Mouse (Mus musculus) liver, postnatal 0 days (tissue): ENCODE measurements around the gene Pla2g7. TPM values are rescaled to one million over a fixed set of nuclear protein-coding genes. Genes with fewer than 3 reads are reported as not detected.

Experiments
- ATAC-seq: fragments of 200-750 bp; cut with Nextera tagmentation; 2 replicates; pipeline ENCODE4 v1.8.0; 2017; ENCODE audit warnings: mild to moderate bottlenecking, moderate library complexity
- DNase-seq: peaks from one replicate; pipeline ENCODE4 v3.0.0-alpha.2; 2016
- H3K27ac ChIP-seq: fragments of 300-500 bp; sonication (generic); 2 replicates; pipeline ENCODE4 v1.5.1; 2014; ENCODE audit warnings: antibody characterized with exemption, moderate library complexity, mild to moderate bottlenecking, low read depth
- H3K27me3 ChIP-seq: fragments of 300-500 bp; sonication (generic); 2 replicates; pipeline ENCODE4 v1.6.1; 2014; ENCODE audit warnings: low read length, control low read depth, mixed read lengths; ENCODE audit not compliant: insufficient read depth
- H3K36me3 ChIP-seq: fragments of 300-500 bp; sonication (generic); replicated peaks from 2 replicates; pipeline ENCODE4 v1.6.1; 2014; ENCODE audit warnings: mild to moderate bottlenecking, control low read depth, low read length, moderate library complexity, mixed read lengths; ENCODE audit not compliant: insufficient read depth
- H3K4me1 ChIP-seq: fragments of 300-500 bp; sonication (generic); 2 replicates; pipeline ENCODE4 v1.6.1; 2014; ENCODE audit warnings: antibody characterized with exemption, mild to moderate bottlenecking, control low read depth; ENCODE audit not compliant: insufficient read depth
- H3K4me2 ChIP-seq: fragments of 300-500 bp; sonication (generic); 2 replicates; pipeline ENCODE4 v1.6.1; 2014; ENCODE audit warnings: low read depth, mild to moderate bottlenecking, low read length, moderate library complexity, mixed read lengths
- H3K4me3 ChIP-seq: fragments of 300-500 bp; sonication (generic); 2 replicates; pipeline ENCODE4 v1.5.1; 2014; ENCODE audit warnings: low read depth, low read length
- H3K9ac ChIP-seq: fragments of 300-500 bp; sonication (generic); replicated peaks from 2 replicates; pipeline ENCODE4 v1.6.1; 2014; ENCODE audit warnings: mild to moderate bottlenecking, moderate library complexity
- H3K9me3 ChIP-seq: fragments of 300-500 bp; sonication (generic); 2 replicates; pipeline ENCODE4 v1.6.1; 2016; ENCODE audit warnings: mild to moderate bottlenecking, control low read depth, low read length, mixed read lengths
- CTCF ChIP-seq: sonication (generic); IDR thresholded peaks from 2 replicates; pipeline ENCODE4 v1.5.1; 2016; ENCODE audit warnings: antibody characterized with exemption, low read depth
- EP300 ChIP-seq: IDR thresholded peaks from 2 replicates; pipeline ENCODE4 v1.6.1; 2016; ENCODE audit warnings: antibody characterized with exemption, low read depth, mild to moderate bottlenecking
- WGBS: fragments of 180-500 bp; shearing (Covaris S2); extraction: QIAGEN DNeasy Blood & Tissue Kit; methylation state at CpG from one replicate; pipeline ENCODE4 v1.1.7; 2014; ENCODE audit not compliant: insufficient replicate concordance; 5-methylcytosine and 5-hydroxymethylcytosine counted together
- polyA plus RNA-seq: library from polyadenylated mRNA; unstranded; fragments of >200 nt; fragmentation: Nextera tagmentation; extraction: Ambion mirVana; gene quantifications from 2 replicates; pipeline ENCODE4 v1.2.1, GENCODE M21; 2015

Pla2g7 gene
- polyA plus RNA-seq, 1 experiment from 2014 or later = 61.4 TPM

DNA sequence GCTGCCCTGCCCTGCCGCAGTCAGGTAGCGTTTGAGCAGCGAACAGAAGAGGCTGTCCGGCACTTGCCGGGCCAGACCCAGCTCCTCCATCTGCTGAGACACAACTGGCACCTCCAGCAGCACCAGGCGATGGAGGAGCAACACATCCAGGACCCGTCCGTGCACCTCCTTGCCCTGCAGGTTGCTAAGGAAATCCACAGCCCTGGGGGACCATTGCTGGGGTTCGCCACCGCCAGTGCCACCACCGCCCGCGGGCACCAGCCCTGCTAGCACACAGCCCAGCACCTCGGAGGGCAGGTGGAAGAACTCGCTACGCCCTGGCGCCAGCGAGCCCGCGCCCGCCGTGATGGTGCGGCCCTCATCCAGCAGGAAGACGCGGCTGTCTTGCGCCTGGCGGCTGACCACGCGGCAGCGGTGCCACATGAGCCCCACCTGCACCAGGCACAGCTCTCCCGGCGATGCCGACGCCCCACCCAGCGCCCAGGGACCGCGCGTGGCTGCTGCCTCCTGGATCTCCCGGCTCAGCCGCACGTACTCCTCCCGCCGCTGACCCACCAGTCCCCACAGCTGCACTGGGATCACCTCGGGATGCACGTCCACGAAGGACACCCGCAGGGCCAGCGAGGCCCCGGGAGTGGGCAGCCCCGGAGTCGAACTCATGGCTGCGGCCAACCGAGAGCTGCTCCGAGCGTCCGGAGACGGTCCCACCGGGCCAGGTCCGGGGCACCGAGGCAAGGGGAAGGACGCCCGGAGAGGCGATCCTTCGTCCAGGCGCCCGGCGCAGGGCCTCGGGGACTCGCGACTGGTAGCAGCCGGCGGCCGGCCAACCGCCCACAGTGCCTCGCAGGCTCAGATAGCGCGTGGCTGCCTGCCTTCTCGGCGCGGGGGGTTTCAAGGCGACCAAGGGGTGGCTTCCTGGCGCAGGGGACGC, 61.9 kb downstream of the Pla2g7 start, which contains the start of gene Tdrd6:
Gene Tdrd6 (minus strand): TSS at position 804 of the 931 bp plus-strand sequence.
- Histone ChIP-seq H3K9ac (no peak within 1 kb of the TSS), H3K4me2 (peak within 1 kb of the TSS; percentile 44), H3K27me3 (peaks cover 37% of the 10 kb centered on the region), H3K36me3 (no peaks in the 10 kb centered on the region), H3K4me3 (peak within 1 kb of the TSS; percentile 26), H3K4me1 (peaks cover 10% of the 10 kb centered on the region), H3K9me3 (no peaks in the 10 kb centered on the region), H3K27ac (no peak within 1 kb of the TSS)
- 8% methylated on average over 77 of the region's 83 CpGs for WGBS
- ATAC-seq (no peak), DNase-seq (peak; percentile 22)
- TF ChIP-seq EP300 = no peak
- TF ChIP-seq CTCF = no peak

DNA sequence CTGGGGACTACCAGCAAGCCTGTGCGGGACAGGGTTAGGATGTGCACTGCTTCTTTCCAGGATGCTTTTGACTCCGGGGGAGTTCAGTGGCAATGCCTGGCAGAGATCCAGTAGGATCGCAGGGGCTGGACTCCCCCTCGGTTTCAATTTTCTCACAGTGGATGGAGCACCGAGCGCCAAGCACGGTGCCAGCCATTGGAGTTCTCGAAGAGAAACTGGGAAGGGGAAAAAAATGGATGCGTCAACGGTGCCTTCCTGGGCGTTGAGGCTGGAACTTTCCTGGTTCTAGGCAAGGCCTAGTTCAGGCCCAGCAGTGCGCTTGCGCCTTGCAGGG, 62.5 kb downstream of the Pla2g7 start:
- Histone ChIP-seq H3K4me1 (peaks cover 10% of the 10 kb centered on the region), H3K27ac (no peak overlapping the region), H3K36me3 (no peaks in the 10 kb centered on the region), H3K9me3 (no peaks in the 10 kb centered on the region), H3K9ac (no peak overlapping the region), H3K4me3 (no peak overlapping the region), H3K4me2 (0 out of 2 replicates have a peak overlapping the region, but pooled peaks have one; percentile 44), H3K27me3 (peaks cover 37% of the 10 kb centered on the region)
- ATAC-seq = no peak
- 60% methylated on average over 13 of the region's 13 CpGs for WGBS
- DNase-seq = no peak
- TF ChIP-seq EP300 = no peak
- TF ChIP-seq CTCF = no peak

DNA sequence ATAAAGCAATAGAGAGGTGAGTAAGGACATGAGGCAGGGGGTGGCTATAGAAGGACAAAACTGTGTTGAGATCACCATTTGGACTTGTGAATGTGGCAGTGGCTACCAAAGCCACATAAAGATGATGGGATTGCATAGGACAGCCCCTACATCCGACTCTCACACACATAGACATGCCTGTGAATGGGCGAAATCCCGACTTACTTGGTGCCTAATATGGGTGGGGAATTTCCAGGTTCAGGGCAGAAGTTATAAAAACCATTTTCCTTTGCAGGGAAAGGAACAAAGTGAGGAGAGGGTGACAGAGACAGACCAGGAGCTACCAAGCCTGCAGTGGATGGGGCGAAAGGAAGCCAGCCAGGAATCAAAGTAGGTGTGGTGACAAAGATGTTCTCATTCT, 69.2 kb downstream of the Pla2g7 start:
- ATAC-seq (no peak), DNase-seq (no peak)
- H3K4me2 ChIP-seq = no peak overlapping the region
- H3K27me3 ChIP-seq = no peaks in the 10 kb centered on the region
- no peaks in the 10 kb centered on the region for H3K4me1 ChIP-seq
- H3K4me3 ChIP-seq = no peak overlapping the region
- no peak overlapping the region for H3K9ac ChIP-seq
- no peak overlapping the region for H3K27ac ChIP-seq
- H3K9me3 ChIP-seq = no peaks in the 10 kb centered on the region
- TF ChIP-seq EP300 = no peak
- no peak for TF ChIP-seq CTCF
- 73% methylated on average over 4 of the region's 4 CpGs for WGBS
- H3K36me3 ChIP-seq = no peaks in the 10 kb centered on the region

DNA sequence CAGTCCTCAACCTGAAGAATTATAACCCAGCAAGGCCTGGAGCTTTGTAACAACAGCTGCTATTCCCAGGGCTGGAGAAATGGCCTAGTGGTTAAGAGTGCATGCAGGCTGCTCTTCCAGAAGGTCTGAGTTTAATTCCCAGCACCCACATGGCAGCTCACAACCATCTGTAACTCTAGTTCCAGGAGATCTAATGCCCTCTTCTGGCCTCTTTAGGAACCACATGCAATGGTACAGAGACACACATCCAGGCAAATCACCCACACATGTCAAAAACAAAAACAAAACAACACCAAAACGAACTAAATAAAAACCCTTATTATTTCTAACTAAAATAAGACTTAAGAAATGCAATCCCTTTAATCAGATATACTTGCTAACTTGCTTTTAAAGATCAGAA, 72.9 kb downstream of the Pla2g7 start:
- Histone ChIP-seq H3K27me3 (no peaks in the 10 kb centered on the region), H3K27ac (no peak overlapping the region), H3K4me2 (no peak overlapping the region), H3K9ac (no peak overlapping the region), H3K36me3 (no peaks in the 10 kb centered on the region), H3K4me3 (no peak overlapping the region), H3K4me1 (peaks cover 7% of the 10 kb centered on the region; the same call in 1 of the 2 replicates), H3K9me3 (no peaks in the 10 kb centered on the region)
- DNase-seq = no peak
- no peak for ATAC-seq
- TF ChIP-seq CTCF = no peak; the same call in 1 of the 2 replicates
- TF ChIP-seq EP300 = no peak
- WGBS = 56% methylated on average over 1 of the region's 1 CpGs

DNA sequence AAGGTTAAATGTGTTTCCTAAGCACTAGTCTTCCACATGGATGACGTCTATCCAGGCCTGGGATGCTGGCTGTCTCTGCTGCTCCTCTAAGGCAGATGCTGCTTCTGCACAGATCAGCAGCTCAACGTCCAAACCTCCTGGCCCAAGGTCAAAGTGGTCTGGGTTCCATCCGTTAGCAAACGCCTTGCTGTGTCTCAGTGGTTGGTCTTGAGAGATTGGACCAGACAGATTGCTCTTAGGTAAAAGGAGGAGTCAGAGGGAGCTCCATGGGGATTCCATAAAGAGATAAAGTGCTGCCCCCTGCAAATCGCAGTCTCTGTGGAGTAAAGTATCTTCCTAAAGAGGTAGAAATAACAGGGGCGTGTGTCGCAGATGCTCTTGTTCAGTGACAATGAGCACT, 75.3 kb downstream of the Pla2g7 start:
- Histone ChIP-seq H3K27me3 (no peaks in the 10 kb centered on the region), H3K4me1 (peaks cover 7% of the 10 kb centered on the region; the same call in 1 of the 2 replicates), H3K4me3 (no peak overlapping the region), H3K9me3 (no peaks in the 10 kb centered on the region), H3K36me3 (no peaks in the 10 kb centered on the region), H3K27ac (no peak overlapping the region), H3K9ac (no peak overlapping the region), H3K4me2 (no peak overlapping the region)
- TF ChIP-seq EP300 (no peak), CTCF (no peak)
- ATAC-seq (no peak), DNase-seq (no peak)
- 69% methylated on average over 7 of the region's 7 CpGs for WGBS

DNA sequence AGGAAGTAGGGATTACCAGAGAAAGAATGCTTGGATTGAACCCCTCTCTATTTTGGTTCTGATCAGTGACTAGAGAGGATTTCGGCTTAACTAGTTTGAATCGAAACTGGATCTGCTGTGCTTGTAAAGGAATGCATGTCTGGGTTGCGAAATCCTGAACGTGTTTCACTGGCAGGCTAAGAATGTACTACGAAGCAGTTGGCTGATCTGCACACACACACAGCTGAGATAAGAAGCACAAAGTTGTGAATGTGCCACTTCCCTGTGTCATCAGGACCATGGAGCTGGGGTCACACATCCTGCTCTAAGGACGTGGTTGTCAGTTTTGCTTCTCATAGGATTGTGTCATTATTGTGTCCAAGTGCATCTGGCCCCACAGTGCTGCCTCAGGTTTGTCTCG, 76.5 kb downstream of the Pla2g7 start:
- H3K4me2 ChIP-seq = 0 out of 2 replicates have a peak overlapping the region, but pooled peaks have one; percentile 22
- H3K4me3 ChIP-seq = no peak overlapping the region
- no peaks in the 10 kb centered on the region for H3K36me3 ChIP-seq
- H3K9me3 ChIP-seq = no peaks in the 10 kb centered on the region
- DNase-seq (peak; percentile 22), ATAC-seq (peak; percentile 38)
- peaks cover 7% of the 10 kb centered on the region; the same call in 1 of the 2 replicates for H3K4me1 ChIP-seq
- H3K27me3 ChIP-seq = no peaks in the 10 kb centered on the region
- no peak; the same call in 1 of the 2 replicates for TF ChIP-seq EP300
- TF ChIP-seq CTCF = no peak
- no peak overlapping the region for H3K27ac ChIP-seq
- WGBS = 21% methylated on average over 7 of the region's 7 CpGs
- H3K9ac ChIP-seq = no peak overlapping the region
